Mouse (Mus musculus) adrenal gland, postnatal 4 days (tissue): Measurements from ENCODE around the gene Hdhd3. TPM values are rescaled to one million over a fixed set of nuclear protein-coding genes. Genes with fewer than 3 reads are reported as not detected.
A peak's percentile ranks its signal among the peaks of the same experiment; 100 is the strongest.

Experiments used
- DNase-seq, 2 experiments: peaks; one replicate each; pipeline ENCODE4 v3.0.0; 2021 to 2022; ENCODE audit warnings: low spot score in 2 of 2, mixed read lengths in 2 of 2
- total RNA-seq, 2 experiments: library from RNA; stranded (reverse); gene quantifications; 2 replicates each; pipeline ENCODE4 v1.2.3; 2021

Gene Hdhd3
- total RNA-seq, 2 experiments from 2014 or later = 14.3 to 14.7 TPM

GRCm38 (mm10) chr4:62477542-62478244, 25.6 kb downstream of the Hdhd3 start:
- no peak for DNase-seq

GRCm38 (mm10) chr4:62475793-62476192, 27.5 kb downstream of the Hdhd3 start:
- no peak for DNase-seq

- DNase-seq = no peak
These were observed 28.1 kb downstream of the Hdhd3 start for GRCm38 (mm10) chr4:62475131-62475530.

GRCm38 (mm10) chr4:62472071-62472470, 31.2 kb downstream of the Hdhd3 start:
- DNase-seq = no peak

GRCm38 (mm10) chr4:62470598-62471051, 32.6 kb downstream of the Hdhd3 start, which contains the start of gene Wdr31:
Gene Wdr31 (minus strand): TSS chr4:62470896.
- DNase-seq = peak; percentile 51 to 71

- no peak for DNase-seq
These were observed 35.1 kb downstream of the Hdhd3 start for GRCm38 (mm10) chr4:62468158-62468557.

GRCm38 (mm10) chr4:62463124-62463523, 40.1 kb downstream of the Hdhd3 start:
- no peak for DNase-seq

- no peak for DNase-seq
These were observed 42.9 kb downstream of the Hdhd3 start for GRCm38 (mm10) chr4:62460348-62460747.

GRCm38 (mm10) chr4:62459081-62459480, 44.2 kb downstream of the Hdhd3 start:
- DNase-seq = no peak

GRCm38 (mm10) chr4:62454995-62455394, 48.3 kb downstream of the Hdhd3 start:
- no peak for DNase-seq

Other genes starting within 250 kb of the Hdhd3 start
- gene Slc31a2, start 240.9 kb downstream of the Hdhd3 start, total RNA-seq = 10 to 100 TPM; 26.3 to 27.6 TPM
- gene Fkbp15, start 142.9 kb downstream of the Hdhd3 start, total RNA-seq = 10 to 100 TPM; 45.1 to 50.9 TPM
- 10 to 100 TPM; 79.7 to 82.3 TPM for gene Slc31a1, start 142.7 kb downstream of the Hdhd3 start, total RNA-seq
- 100 to 1,000 TPM in 1 of 2 experiments, 10 to 100 TPM in 1; 94.2 to 102 TPM for gene Cdc26, start 94.8 kb downstream of the Hdhd3 start, total RNA-seq
- 10 to 100 TPM; 26.0 to 27.6 TPM for gene Prpf4, start 94.7 kb downstream of the Hdhd3 start, total RNA-seq
- under 1 TPM in 1 of 2 experiments, not detected in 1; 0.42 TPM for gene Rnf183, start 68.2 kb downstream of the Hdhd3 start, total RNA-seq
- 1 to 10 TPM; 6.4 to 7.7 TPM for gene Wdr31, start 32.6 kb downstream of the Hdhd3 start, total RNA-seq
- 1 to 10 TPM; 2.7 to 4.6 TPM for gene Bspry, start 23.4 kb downstream of the Hdhd3 start, total RNA-seq
- gene Alad, start 16.5 kb upstream of the Hdhd3 start, total RNA-seq = 100 to 1,000 TPM; 108 to 110 TPM
- gene Pole3, start 21.6 kb upstream of the Hdhd3 start, total RNA-seq = 10 to 100 TPM; 60.4 to 64.4 TPM
- under 1 TPM; 0.62 to 0.87 TPM for gene 4933430I17Rik, start 21.9 kb upstream of the Hdhd3 start, total RNA-seq
- gene Rgs3, start 56.4 kb upstream of the Hdhd3 start, total RNA-seq = 10 to 100 TPM; 45.4 to 45.5 TPM